Mouse (Mus musculus): Measurements from ENCODE around the gene Elovl6. TPM values are rescaled to one million over a fixed set of nuclear protein-coding genes. Genes with fewer than 3 reads are reported as not detected.

Elovl6 gene
- polyA plus RNA-seq, 1 experiment: 27.1 TPM

GRCm38 (mm10) chr3:129561011-129561410, 28.9 kb downstream of the Elovl6 start:
- Histone ChIP-seq H3K4me1 (ENCODE audit: control insufficient read depth, insufficient read depth, low read length) (peaks cover 8% of the 10 kb centered on the region), H3K4me3 (ENCODE audit: insufficient read depth, low read length) (no peak overlapping the region), H3K27ac (ENCODE audit: insufficient read depth, low read length) (no peak overlapping the region)
- TF ChIP-seq POLR2A (IDR thresholded peaks at IDR 0.05; ENCODE audit: extremely low read depth, insufficient read depth, low read length): no peak
- no peak for TF ChIP-seq CTCF (IDR thresholded peaks at IDR 0.05; ENCODE audit: extremely low read depth, insufficient read depth, low read length)

GRCm38 (mm10) chr3:129561853-129562252, 29.7 kb downstream of the Elovl6 start:
- H3K4me3 ChIP-seq (ENCODE audit: insufficient read depth, low read length): no peak overlapping the region
- peaks cover 10% of the 10 kb centered on the region for H3K4me1 ChIP-seq (ENCODE audit: control insufficient read depth, insufficient read depth, low read length)
- H3K27ac ChIP-seq (ENCODE audit: insufficient read depth, low read length): no peak overlapping the region
- TF ChIP-seq POLR2A (IDR thresholded peaks at IDR 0.05; ENCODE audit: extremely low read depth, insufficient read depth, low read length) (no peak), CTCF (IDR thresholded peaks at IDR 0.05; ENCODE audit: extremely low read depth, insufficient read depth, low read length) (no peak)

DNA sequence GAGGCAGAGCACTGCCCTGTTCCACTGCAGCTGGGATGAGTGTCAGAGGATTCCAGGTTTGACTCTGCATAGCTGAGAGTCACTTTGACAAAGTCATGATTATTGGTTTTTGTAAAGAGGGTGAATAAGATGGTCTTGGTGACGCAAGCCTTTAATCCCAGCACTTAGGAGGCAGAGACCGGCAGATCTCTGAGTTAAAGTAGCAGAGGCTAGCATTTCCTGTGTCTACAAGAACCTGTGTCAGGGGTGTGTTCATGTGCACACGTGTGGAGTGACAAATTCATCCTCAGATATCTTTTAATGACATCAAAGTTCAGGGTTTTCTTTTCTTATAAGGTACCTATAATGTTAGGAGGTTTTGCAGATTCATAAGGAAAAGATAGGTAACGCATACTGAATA, 30.3 kb downstream of the Elovl6 start:
- Histone ChIP-seq H3K4me1 (ENCODE audit: control insufficient read depth, insufficient read depth, low read length) (peaks cover 10% of the 10 kb centered on the region), H3K4me3 (ENCODE audit: insufficient read depth, low read length) (no peak overlapping the region), H3K27ac (ENCODE audit: insufficient read depth, low read length) (no peak overlapping the region)
- TF ChIP-seq CTCF (IDR thresholded peaks at IDR 0.05; ENCODE audit: extremely low read depth, insufficient read depth, low read length) (no peak), POLR2A (IDR thresholded peaks at IDR 0.05; ENCODE audit: extremely low read depth, insufficient read depth, low read length) (no peak)

GRCm38 (mm10) chr3:129563807-129564206, 31.7 kb downstream of the Elovl6 start:
- Histone ChIP-seq H3K4me3 (ENCODE audit: insufficient read depth, low read length) (no peak overlapping the region), H3K27ac (ENCODE audit: insufficient read depth, low read length) (no peak overlapping the region), H3K4me1 (ENCODE audit: control insufficient read depth, insufficient read depth, low read length) (peaks cover 8% of the 10 kb centered on the region)
- no peak for TF ChIP-seq POLR2A (IDR thresholded peaks at IDR 0.05; ENCODE audit: extremely low read depth, insufficient read depth, low read length)
- TF ChIP-seq CTCF (IDR thresholded peaks at IDR 0.05; ENCODE audit: extremely low read depth, insufficient read depth, low read length): no peak

- TF ChIP-seq CTCF (IDR thresholded peaks at IDR 0.05; ENCODE audit: extremely low read depth, insufficient read depth, low read length): no peak
- TF ChIP-seq POLR2A (IDR thresholded peaks at IDR 0.05; ENCODE audit: extremely low read depth, insufficient read depth, low read length): no peak
- Histone ChIP-seq H3K4me1 (ENCODE audit: control insufficient read depth, insufficient read depth, low read length) (peaks cover 8% of the 10 kb centered on the region), H3K4me3 (ENCODE audit: insufficient read depth, low read length) (no peak overlapping the region), H3K27ac (ENCODE audit: insufficient read depth, low read length) (no peak overlapping the region)
These were observed 32.7 kb downstream of the Elovl6 start for GRCm38 (mm10) chr3:129564852-129565251.

GRCm38 (mm10) chr3:129565458-129565857, 33.3 kb downstream of the Elovl6 start:
- Histone ChIP-seq H3K27ac (ENCODE audit: insufficient read depth, low read length) (no peak overlapping the region), H3K4me3 (ENCODE audit: insufficient read depth, low read length) (no peak overlapping the region), H3K4me1 (ENCODE audit: control insufficient read depth, insufficient read depth, low read length) (peaks cover 8% of the 10 kb centered on the region)
- no peak for TF ChIP-seq POLR2A (IDR thresholded peaks at IDR 0.05; ENCODE audit: extremely low read depth, insufficient read depth, low read length)
- TF ChIP-seq CTCF (IDR thresholded peaks at IDR 0.05; ENCODE audit: extremely low read depth, insufficient read depth, low read length): no peak

DNA sequence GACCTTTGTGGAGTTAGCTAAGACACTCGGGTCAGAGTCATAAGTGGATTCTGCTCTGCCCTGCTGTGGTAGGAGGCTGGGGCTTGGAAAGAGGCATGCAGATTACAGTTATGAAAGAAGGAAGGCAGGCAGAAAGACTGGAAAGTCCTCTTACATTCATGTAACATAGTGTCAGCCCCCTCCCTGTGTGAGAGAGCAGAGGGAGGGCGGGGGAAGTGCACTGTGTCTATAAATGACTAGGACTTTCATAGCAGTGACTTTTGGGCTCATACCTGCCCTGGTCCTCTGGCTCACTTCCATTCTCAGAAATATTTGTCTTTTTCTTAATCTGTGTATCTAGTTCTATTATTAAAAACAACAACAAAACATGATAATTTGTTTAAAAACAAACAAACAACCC, 33.9 kb downstream of the Elovl6 start:
- no peak for TF ChIP-seq CTCF (IDR thresholded peaks at IDR 0.05; ENCODE audit: extremely low read depth, insufficient read depth, low read length)
- TF ChIP-seq POLR2A (IDR thresholded peaks at IDR 0.05; ENCODE audit: extremely low read depth, insufficient read depth, low read length): no peak
- Histone ChIP-seq H3K4me3 (ENCODE audit: insufficient read depth, low read length) (no peak overlapping the region), H3K4me1 (ENCODE audit: control insufficient read depth, insufficient read depth, low read length) (peaks cover 8% of the 10 kb centered on the region), H3K27ac (ENCODE audit: insufficient read depth, low read length) (no peak overlapping the region)

- TF ChIP-seq CTCF (IDR thresholded peaks at IDR 0.05; ENCODE audit: extremely low read depth, insufficient read depth, low read length) (no peak), POLR2A (IDR thresholded peaks at IDR 0.05; ENCODE audit: extremely low read depth, insufficient read depth, low read length) (no peak)
- peaks cover 5% of the 10 kb centered on the region for H3K4me1 ChIP-seq (ENCODE audit: control insufficient read depth, insufficient read depth, low read length)
- no peak overlapping the region for H3K4me3 ChIP-seq (ENCODE audit: insufficient read depth, low read length)
- H3K27ac ChIP-seq (ENCODE audit: insufficient read depth, low read length): no peak overlapping the region
These were observed 34.7 kb downstream of the Elovl6 start for GRCm38 (mm10) chr3:129566876-129567275.

DNA sequence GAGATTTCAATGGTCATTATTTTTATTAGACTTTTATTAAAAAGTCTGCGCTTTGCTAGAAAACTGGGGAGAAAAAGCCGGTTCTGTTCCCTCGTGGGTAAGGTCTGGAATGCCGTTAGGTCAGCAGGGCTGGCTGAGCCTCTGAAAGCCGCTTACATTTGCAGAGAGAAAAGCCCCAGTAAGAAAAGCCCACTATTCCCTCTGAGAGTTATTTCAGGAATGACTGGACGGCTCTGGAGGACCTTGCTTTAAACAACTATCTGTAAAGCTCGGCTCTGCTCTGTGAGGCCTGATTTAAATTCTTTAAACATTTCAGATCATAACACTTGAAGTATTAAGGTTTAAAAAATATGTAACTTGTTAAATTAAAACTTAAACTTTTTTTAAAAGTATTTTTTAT, 36.4 kb downstream of the Elovl6 start:
- Histone ChIP-seq H3K4me1 (ENCODE audit: control insufficient read depth, insufficient read depth, low read length) (peaks cover 3% of the 10 kb centered on the region; the same call in 1 of the 2 replicates), H3K4me3 (ENCODE audit: insufficient read depth, low read length) (no peak overlapping the region), H3K27ac (ENCODE audit: insufficient read depth, low read length) (no peak overlapping the region)
- TF ChIP-seq POLR2A (IDR thresholded peaks at IDR 0.05; ENCODE audit: extremely low read depth, insufficient read depth, low read length): no peak

GRCm38 (mm10) chr3:129570989-129571388, 38.8 kb downstream of the Elovl6 start:
- no peak overlapping the region for H3K27ac ChIP-seq (ENCODE audit: insufficient read depth, low read length)

More at GRCm38 (mm10) chr3:129570989-129571388, 38.8 kb downstream of the Elovl6 start:
- no peak for TF ChIP-seq POLR2A (IDR thresholded peaks at IDR 0.05; ENCODE audit: extremely low read depth, insufficient read depth, low read length)
- no peak for TF ChIP-seq CTCF (IDR thresholded peaks at IDR 0.05; ENCODE audit: extremely low read depth, insufficient read depth, low read length)
- Histone ChIP-seq H3K4me3 (ENCODE audit: insufficient read depth, low read length) (no peak overlapping the region), H3K4me1 (ENCODE audit: control insufficient read depth, insufficient read depth, low read length) (peaks cover 6% of the 10 kb centered on the region)

Measured in cortical plate, adult 2 months (tissue).